Mouse (Mus musculus) myocyte (in vitro differentiated cells): ENCODE results near the gene Cfi. TPM values are rescaled to one million over a fixed set of nuclear protein-coding genes. Genes with fewer than 3 reads are reported as not detected.

Experiments
- H3K27me3 ChIP-seq: one replicate; pipeline ENCODE4 v1.6.1; 2011; ENCODE audit not compliant: control insufficient read depth, insufficient read depth, insufficient read length
- H3K36me3 ChIP-seq: one replicate; pipeline ENCODE4 v1.6.1; 2011; ENCODE audit not compliant: control insufficient read depth, insufficient read depth
- H3K4me2 ChIP-seq: one replicate; pipeline ENCODE4 v1.6.1; 2011; ENCODE audit warnings: low read depth, control low read depth
- H3K4me3 ChIP-seq: one replicate; pipeline ENCODE4 v1.5.1; 2011; ENCODE audit warnings: mild to moderate bottlenecking, control low read depth, moderate library complexity
- H3K79me2 ChIP-seq: one replicate; pipeline ENCODE4 v1.6.1; 2011; ENCODE audit not compliant: control insufficient read depth, insufficient read depth
- H3ac ChIP-seq: one replicate; pipeline ENCODE4 v1.6.1; 2011; ENCODE audit not compliant: control insufficient read depth, insufficient read length
- CEBPB ChIP-seq: IDR thresholded peaks from 2 replicates; pipeline ENCODE4 v1.6.1; 2011; ENCODE audit warnings: mild to moderate bottlenecking, moderate library complexity; ENCODE audit not compliant: poor library complexity, insufficient read depth, severe bottlenecking
- E2F4 ChIP-seq: IDR thresholded peaks from one replicate; pipeline ENCODE4 v1.6.1; 2011; ENCODE audit warnings: mild to moderate bottlenecking, control low read depth, moderate library complexity; ENCODE audit not compliant: insufficient read depth
- MAX ChIP-seq: IDR thresholded peaks from one replicate; pipeline ENCODE4 v1.6.1; 2011; ENCODE audit warnings: low read depth, mild to moderate bottlenecking, control low read depth
- MYOD1 ChIP-seq, 3 experiments: IDR thresholded peaks; one replicate each; pipeline ENCODE4 v1.6.1; 2011; ENCODE audit warnings: control low read depth in 2 of 3, low read depth in 2 of 3, mild to moderate bottlenecking in 2 of 3, moderate library complexity in 1 of 3; ENCODE audit not compliant: insufficient read length in 2 of 3, control insufficient read depth in 1 of 3
- MYOG ChIP-seq, 3 experiments: IDR thresholded peaks; one replicate each; pipeline ENCODE4 v1.6.1; 2011; ENCODE audit warnings: control low read depth in 2 of 3, low read depth in 2 of 3, mild to moderate bottlenecking in 2 of 3; ENCODE audit not compliant: insufficient read length in 2 of 3, control insufficient read depth in 1 of 3, insufficient read depth in 1 of 3
- POLR2A ChIP-seq: IDR thresholded peaks from one replicate; pipeline ENCODE4 v1.6.1; 2011; ENCODE audit warnings: low read depth, mild to moderate bottlenecking, control low read depth, moderate library complexity; ENCODE audit not compliant: insufficient read length
- POLR2AphosphoS2 ChIP-seq: IDR thresholded peaks from one replicate; pipeline ENCODE4 v1.6.1; 2011; ENCODE audit warnings: low read depth, control low read depth; ENCODE audit not compliant: insufficient read length
- REST ChIP-seq: IDR thresholded peaks from one replicate; pipeline ENCODE4 v1.6.1; 2011; ENCODE audit warnings: mild to moderate bottlenecking, control low read depth, moderate library complexity; ENCODE audit not compliant: insufficient read depth, insufficient read length
- SRF ChIP-seq: IDR thresholded peaks from one replicate; pipeline ENCODE4 v1.6.1; 2011; ENCODE audit warnings: low read depth; ENCODE audit not compliant: control insufficient read depth, insufficient read length
- TCF12 ChIP-seq: IDR thresholded peaks from one replicate; pipeline ENCODE4 v1.6.1; 2011; ENCODE audit warnings: mild to moderate bottlenecking, control low read depth; ENCODE audit not compliant: poor library complexity, insufficient read depth, severe bottlenecking
- TCF3 ChIP-seq: IDR thresholded peaks from one replicate; pipeline ENCODE4 v1.6.1; 2011; ENCODE audit warnings: low read depth, control low read depth; ENCODE audit not compliant: insufficient read length
- USF1 ChIP-seq: IDR thresholded peaks from one replicate; pipeline ENCODE4 v1.6.1; 2011; ENCODE audit warnings: low read depth, mild to moderate bottlenecking, control low read depth, moderate library complexity
- polyA plus RNA-seq: library from polyadenylated mRNA; unstranded; fragments of >200 nt; fragmentation: generic; extraction: Trizol; gene quantifications from one replicate; pipeline ENCODE4 v1.2.1, GENCODE M21; 2012; ENCODE audit warnings: missing spikeins

Cfi gene
- polyA plus RNA-seq, 1 experiment: not detected

DNA sequence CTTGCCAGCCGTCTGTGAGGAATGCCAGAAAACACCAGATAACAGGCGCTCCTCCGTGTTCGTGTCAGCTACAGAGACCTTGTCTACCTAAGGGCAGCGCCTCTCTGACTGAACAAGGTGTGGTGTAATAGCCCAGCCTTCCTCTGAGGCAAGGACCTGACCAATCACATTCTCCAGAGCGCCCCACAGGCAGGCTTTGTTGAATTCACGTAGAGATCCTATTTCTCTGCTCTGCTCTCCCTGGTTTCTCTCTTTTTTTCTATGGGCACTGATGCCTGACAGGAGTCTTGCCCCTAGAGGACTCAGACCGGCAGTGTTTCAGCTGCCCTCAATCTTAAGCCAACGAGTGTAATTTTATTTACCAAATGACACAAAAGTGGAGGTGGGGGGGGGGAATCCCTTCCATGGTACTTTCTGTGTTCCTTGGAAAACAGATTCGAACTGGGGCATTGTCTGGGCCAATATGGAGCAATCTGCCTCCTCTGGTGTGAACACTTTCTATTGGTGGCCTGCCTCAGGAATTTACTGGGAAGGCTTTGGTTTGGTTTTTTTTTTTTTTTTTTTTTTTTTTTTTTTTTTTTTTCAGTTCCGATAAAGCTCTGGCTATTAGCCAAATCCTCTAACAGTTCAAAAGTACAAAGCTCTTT is 490 bp downstream of the Cfi start:
- Histone ChIP-seq H3K4me3 (no peak overlapping the region), H3K4me2 (no peak overlapping the region)
- TF ChIP-seq MYOG (IDR thresholded peaks at IDR 0.05; ENCODE audit: control insufficient read depth in 1 of 3, insufficient read depth in 1 of 3, insufficient read length in 2 of 3, low read depth in 2 of 3): no peak
- no peak for TF ChIP-seq TCF12
- no peak for TF ChIP-seq E2F4
- no peak for TF ChIP-seq POLR2AphosphoS2
- no peak for TF ChIP-seq REST
- no peak for TF ChIP-seq TCF3
- no peak for TF ChIP-seq POLR2A
- no peak for TF ChIP-seq CEBPB
- no peak for TF ChIP-seq MAX

GRCm38 (mm10) chr3:129836965-129837364 is 1.3 kb downstream of the Cfi start:
- no peak overlapping the region for H3K4me3 ChIP-seq
- H3ac ChIP-seq: no peak overlapping the region
- TF ChIP-seq MAX (no peak), CEBPB (no peak), TCF3 (no peak), POLR2A (no peak), USF1 (no peak), E2F4 (no peak), POLR2AphosphoS2 (no peak), MYOG (IDR thresholded peaks at IDR 0.05; ENCODE audit: control insufficient read depth in 1 of 3, insufficient read depth in 1 of 3, insufficient read length in 2 of 3, low read depth in 2 of 3) (no peak), TCF12 (no peak), SRF (no peak), REST (no peak), MYOD1 (IDR thresholded peaks at IDR 0.05; ENCODE audit: control insufficient read depth in 1 of 3, insufficient read length in 2 of 3, low read depth in 2 of 3) (no peak)
- H3K4me2 ChIP-seq: no peak overlapping the region
- H3K36me3 ChIP-seq: no peaks in the 10 kb centered on the region
- peaks cover 4% of the 10 kb centered on the region for H3K27me3 ChIP-seq
- H3K79me2 ChIP-seq: no peaks in the 10 kb centered on the region

More for the DNA sequence above, 490 bp downstream of the Cfi start:
- no peaks in the 10 kb centered on the region for H3K36me3 ChIP-seq
- no peak overlapping the region for H3ac ChIP-seq
- no peaks in the 10 kb centered on the region for H3K79me2 ChIP-seq
- H3K27me3 ChIP-seq: no peaks in the 10 kb centered on the region

DNA sequence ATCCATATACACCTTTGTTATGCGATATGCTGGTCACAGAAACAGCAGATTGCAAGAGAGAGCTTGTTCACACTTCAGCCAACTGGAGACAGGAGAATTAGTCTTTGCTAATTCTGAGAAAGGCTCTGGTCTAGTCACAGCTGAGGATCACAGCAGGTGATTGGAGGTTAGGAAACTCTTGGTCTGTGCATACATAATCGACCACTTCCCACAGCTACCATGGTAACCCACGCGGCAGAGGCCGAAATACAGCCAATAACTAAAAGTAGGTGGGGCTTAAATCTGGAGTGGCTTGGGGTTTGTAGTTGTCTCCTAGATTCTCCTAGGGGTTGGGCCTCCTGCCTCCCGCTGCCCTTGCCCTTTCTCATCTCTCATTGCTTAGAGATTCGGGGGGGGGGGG is 2.3 kb downstream of the Cfi start:
- TF ChIP-seq CEBPB: no peak
- TF ChIP-seq E2F4: no peak
- TF ChIP-seq POLR2A: no peak
- no peak for TF ChIP-seq USF1
- no peak for TF ChIP-seq REST
- no peak for TF ChIP-seq MAX
- no peak for TF ChIP-seq POLR2AphosphoS2
- TF ChIP-seq TCF3: no peak
- no peak for TF ChIP-seq MYOG (IDR thresholded peaks at IDR 0.05; ENCODE audit: control insufficient read depth in 1 of 3, insufficient read depth in 1 of 3, insufficient read length in 2 of 3, low read depth in 2 of 3)
- no peak for TF ChIP-seq SRF
- TF ChIP-seq MYOD1 (IDR thresholded peaks at IDR 0.05; ENCODE audit: control insufficient read depth in 1 of 3, insufficient read length in 2 of 3, low read depth in 2 of 3): no peak
- no peak for TF ChIP-seq TCF12
- no peak overlapping the region for H3K4me3 ChIP-seq
- peaks cover 4% of the 10 kb centered on the region for H3K27me3 ChIP-seq
- H3ac ChIP-seq: no peak overlapping the region
- no peaks in the 10 kb centered on the region for H3K36me3 ChIP-seq
- no peak overlapping the region for H3K4me2 ChIP-seq
- H3K79me2 ChIP-seq: no peaks in the 10 kb centered on the region

DNA sequence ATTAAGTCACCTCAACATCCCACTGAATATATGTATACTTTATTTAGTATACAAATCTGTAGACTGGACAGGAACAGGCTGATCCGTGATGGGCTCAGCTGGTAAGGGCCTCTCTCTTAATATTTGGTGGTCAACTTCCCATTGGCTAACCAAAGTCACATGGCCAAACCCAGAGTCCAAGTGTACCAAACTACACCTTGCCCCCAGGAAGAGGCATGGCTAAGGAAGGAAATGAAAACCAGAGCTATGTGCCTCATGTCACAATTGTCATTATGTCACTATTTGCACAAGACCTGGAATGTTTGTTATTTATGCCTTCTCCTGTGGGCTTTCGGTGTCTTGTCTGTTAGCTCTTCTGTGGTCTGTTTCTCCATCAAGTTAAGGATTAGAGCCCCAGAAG is 10.2 kb downstream of the Cfi start:
- H3K79me2 ChIP-seq: no peaks in the 10 kb centered on the region
- H3K4me3 ChIP-seq: no peak overlapping the region
- no peak overlapping the region for H3K4me2 ChIP-seq
- no peak overlapping the region for H3ac ChIP-seq
- no peaks in the 10 kb centered on the region for H3K36me3 ChIP-seq
- H3K27me3 ChIP-seq: peaks cover 31% of the 10 kb centered on the region
- TF ChIP-seq MYOG (IDR thresholded peaks at IDR 0.05; ENCODE audit: control insufficient read depth in 1 of 3, insufficient read depth in 1 of 3, insufficient read length in 2 of 3, low read depth in 2 of 3) (no peak), MAX (no peak), POLR2AphosphoS2 (no peak), POLR2A (no peak), CEBPB (no peak), USF1 (no peak), TCF12 (no peak), TCF3 (no peak), REST (no peak), E2F4 (no peak), MYOD1 (IDR thresholded peaks at IDR 0.05; ENCODE audit: control insufficient read depth in 1 of 3, insufficient read length in 2 of 3, low read depth in 2 of 3) (no peak), SRF (no peak)
